Mouse (Mus musculus) E14TG2a.4 (cell line): ENCODE results near the gene Tuba1c.

Source experiments
- H3K27me3 ChIP-seq: 2 replicates; pipeline ENCODE4 v1.6.1; 2014; ENCODE audit warnings: low read length, control low read depth; ENCODE audit not compliant: insufficient read depth
- H3K36me3 ChIP-seq: 2 replicates; pipeline ENCODE4 v1.6.1; 2014; ENCODE audit warnings: low read length, control low read depth; ENCODE audit not compliant: insufficient read depth
- H3K4me1 ChIP-seq: replicated peaks from 2 replicates; pipeline ENCODE4 v1.6.1; 2014; ENCODE audit warnings: low read depth, low read length, control low read depth
- H3K4me3 ChIP-seq: replicated peaks from 2 replicates; pipeline ENCODE4 v1.5.1; 2014; ENCODE audit warnings: mild to moderate bottlenecking, low read length
- H3K9me3 ChIP-seq: 2 replicates; pipeline ENCODE4 v1.6.1; 2014; ENCODE audit warnings: low read length, control low read depth
- CTCF ChIP-seq: conservative IDR thresholded peaks from 2 replicates; pipeline ENCODE4 v1.5.1; 2014; ENCODE audit warnings: low read length
- NANOG ChIP-seq: IDR thresholded peaks from 2 replicates; pipeline ENCODE4 v1.6.1; 2014; ENCODE audit warnings: borderline replicate concordance, low read length, mixed read lengths
- POU5F1 ChIP-seq: IDR thresholded peaks from 2 replicates; pipeline ENCODE4 v1.6.1; 2014; ENCODE audit warnings: low read length, borderline replicate concordance

Tuba1c gene

DNA sequence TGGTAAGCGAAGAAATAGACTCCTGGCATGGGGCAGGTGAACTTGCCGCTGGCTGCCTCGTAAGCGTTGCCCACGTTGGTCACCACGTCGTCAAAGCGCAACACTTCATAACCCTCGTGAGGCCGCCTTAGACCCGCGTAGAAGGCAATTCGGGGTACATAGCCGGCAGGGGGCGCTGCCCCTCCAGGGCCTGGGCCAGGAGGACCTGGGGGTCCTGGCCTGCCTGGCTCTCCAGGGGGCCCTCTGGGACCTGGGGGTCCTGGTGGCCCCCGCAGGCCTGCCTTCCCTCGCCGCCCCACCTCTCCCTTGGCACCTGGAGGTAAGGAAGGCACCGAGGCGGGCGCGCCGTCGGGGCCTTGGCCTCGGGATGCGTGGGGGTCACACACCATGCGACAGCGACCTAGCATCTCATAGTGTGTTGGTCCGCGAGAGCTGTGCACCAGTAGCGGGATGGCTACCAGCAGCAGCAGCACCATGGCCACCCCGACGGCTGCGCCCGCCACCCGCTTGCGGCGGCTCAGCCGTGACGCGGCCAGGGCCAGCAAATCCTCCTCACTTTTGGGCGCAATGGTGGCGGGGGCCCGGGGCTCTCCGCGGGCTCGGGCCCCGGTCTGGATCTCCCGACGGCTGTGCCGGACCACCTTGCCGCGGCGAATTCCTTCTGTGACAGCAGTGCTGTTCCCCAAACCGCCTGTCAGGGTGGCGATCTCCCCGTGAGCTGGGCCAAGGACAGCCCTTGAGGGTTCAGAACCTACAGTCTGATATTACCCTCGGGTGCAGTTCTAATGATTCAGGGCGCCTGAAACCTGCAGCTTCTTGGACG is 57.8 kb downstream of the Tuba1c start, which contains the start of gene C1ql4:
C1ql4 (minus strand) TSS at position 565 of the 823 bp plus-strand sequence.
- H3K27me3 ChIP-seq: peaks cover 69% of the 10 kb centered on the region
- TF ChIP-seq CTCF (peak; percentile 47), NANOG (no peak), POU5F1 (no peak)

More for the DNA sequence above, 57.8 kb downstream of the Tuba1c start, which contains the start of gene C1ql4:
- H3K4me3 ChIP-seq: peak within 1 kb of the TSS; percentile 77
- peaks cover 18% of the 10 kb centered on the region for H3K36me3 ChIP-seq
- peaks cover 10% of the 10 kb centered on the region for H3K9me3 ChIP-seq
- H3K4me1 ChIP-seq: peaks cover 44% of the 10 kb centered on the region
